Mouse (Mus musculus) heart, embryonic 15.5 days (tissue): Measurements from ENCODE around the gene Atp1b2. TPM values are rescaled to one million over a fixed set of nuclear protein-coding genes. Genes with fewer than 3 reads are reported as not detected.

ENCODE experiments used
- ATAC-seq: fragments of 200-750 bp; cut with Nextera tagmentation; replicated peaks from 2 replicates; pipeline ENCODE4 v1.8.0; 2017; ENCODE audit warnings: low read depth, moderate TSS enrichment; ENCODE audit not compliant: insufficient number of reproducible peaks, insufficient read depth, low FRiP score
- H3K27ac ChIP-seq: fragments of 300-500 bp; sonication (generic); 2 replicates; pipeline ENCODE4 v1.5.1; 2015; ENCODE audit warnings: mild to moderate bottlenecking, inconsistent platforms
- H3K27me3 ChIP-seq: fragments of 300-500 bp; sonication (generic); 2 replicates; pipeline ENCODE4 v1.6.1; 2015; ENCODE audit warnings: inconsistent platforms
- H3K36me3 ChIP-seq: fragments of 300-500 bp; sonication (generic); 2 replicates; pipeline ENCODE4 v1.6.1; 2015; ENCODE audit warnings: mild to moderate bottlenecking, inconsistent platforms
- H3K4me1 ChIP-seq: fragments of 300-500 bp; sonication (generic); replicated peaks from 2 replicates; pipeline ENCODE4 v1.6.1; 2015; ENCODE audit warnings: inconsistent platforms
- H3K4me2 ChIP-seq: fragments of 300-500 bp; sonication (generic); 2 replicates; pipeline ENCODE4 v1.6.1; 2015; ENCODE audit warnings: inconsistent platforms, mild to moderate bottlenecking, moderate library complexity
- H3K4me3 ChIP-seq: fragments of 300-500 bp; sonication (generic); 2 replicates; pipeline ENCODE4 v1.5.1; 2015; ENCODE audit warnings: mild to moderate bottlenecking, inconsistent platforms
- H3K9ac ChIP-seq: fragments of 300-500 bp; sonication (generic); 2 replicates; pipeline ENCODE4 v1.6.1; 2015; ENCODE audit warnings: mild to moderate bottlenecking, inconsistent platforms
- H3K9me3 ChIP-seq: fragments of 300-500 bp; sonication (generic); replicated peaks from 2 replicates; pipeline ENCODE4 v1.6.1; 2016; ENCODE audit warnings: inconsistent platforms
- WGBS: fragments of 180-500 bp; shearing (Covaris S2); methylation state at CpG from one replicate; pipeline ENCODE4 v1.1.7; 2015; ENCODE audit warnings: mixed read lengths; 5-methylcytosine and 5-hydroxymethylcytosine counted together
- polyA plus RNA-seq: library from polyadenylated mRNA; unstranded; fragments of >200 nt; fragmentation: Nextera tagmentation; extraction: Ambion mirVana; gene quantifications from 2 replicates; pipeline ENCODE4 v1.2.1, GENCODE M21; 2015

The Atp1b2 gene
- polyA plus RNA-seq, 1 experiment from 2014 or later = 24.5 TPM

DNA sequence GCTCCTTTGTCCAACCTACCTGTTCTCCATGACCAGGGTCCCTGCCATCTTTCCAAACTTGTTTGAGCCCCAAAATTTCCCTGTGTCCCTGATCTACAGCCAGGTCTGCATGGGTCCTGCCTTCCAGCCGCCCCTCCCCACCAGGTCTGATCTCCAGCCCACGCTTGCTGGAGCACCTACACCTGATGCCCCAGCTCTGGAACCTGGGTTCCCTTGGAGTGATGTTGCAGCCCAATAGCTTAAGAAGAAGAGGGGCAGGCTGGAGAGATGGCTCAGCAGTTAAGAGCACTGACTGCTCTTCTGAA lies 701 bp upstream of the Atp1b2 start:
- Histone ChIP-seq H3K9me3 (no peaks in the 10 kb centered on the region), H3K36me3 (no peaks in the 10 kb centered on the region), H3K4me3 (peak overlapping the region; percentile 68), H3K9ac (peak overlapping the region; percentile 48; the same call in 1 of the 2 replicates), H3K4me2 (peak overlapping the region; percentile 99), H3K27me3 (no peaks in the 10 kb centered on the region), H3K4me1 (peaks cover 41% of the 10 kb centered on the region), H3K27ac (0 out of 2 replicates have a peak overlapping the region, but pooled peaks have one; percentile 26)
- ATAC-seq = no peak
- 70% methylated on average over 2 of the region's 2 CpGs for WGBS

DNA sequence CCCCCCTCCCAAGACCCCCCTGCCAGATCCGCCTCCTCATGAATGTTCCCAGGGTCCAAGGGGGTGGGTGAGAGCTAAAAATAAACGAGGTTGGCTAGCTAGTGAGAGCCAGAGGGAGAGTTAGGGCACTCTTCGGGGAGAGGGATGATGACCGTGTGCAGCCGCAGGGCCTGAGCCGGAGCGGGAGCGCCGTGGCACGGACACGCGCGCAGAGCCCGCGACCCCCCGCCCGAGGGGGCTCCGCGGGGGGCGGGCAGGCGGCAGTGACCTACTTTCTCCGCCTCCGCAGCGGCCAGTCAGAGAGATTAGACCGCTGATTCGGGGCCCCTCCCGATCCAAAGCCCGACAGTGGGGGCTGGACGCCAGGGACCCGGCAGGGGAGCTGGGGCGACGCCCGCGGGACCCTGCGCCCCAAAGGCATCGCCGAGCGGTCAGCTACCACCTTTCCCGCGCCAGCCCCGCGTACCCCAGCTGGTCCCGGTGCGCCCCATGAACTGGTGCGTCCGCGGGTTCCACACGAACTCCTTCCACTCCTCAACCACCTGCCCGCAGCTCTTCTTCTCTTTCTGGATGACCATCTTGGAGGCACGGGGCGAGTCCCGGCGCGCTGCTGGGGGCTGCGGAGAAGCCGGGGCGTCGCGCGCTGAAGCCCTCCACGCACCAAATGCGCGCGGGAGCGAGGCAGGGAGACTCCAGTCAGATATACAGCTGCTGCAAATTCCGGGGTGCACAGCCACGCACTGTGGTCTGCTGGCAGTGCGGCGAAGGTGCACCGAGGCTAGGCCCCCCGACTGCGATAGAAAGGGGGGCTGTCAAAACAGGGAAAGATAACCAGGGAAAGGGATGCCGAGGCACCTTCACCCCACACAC lies 712 bp downstream of the Atp1b2 start:
- peak; percentile 45; the same call in 1 of the 2 replicates for ATAC-seq
- H3K9me3 ChIP-seq = no peaks in the 10 kb centered on the region
- WGBS = under 1% methylated on average over 73 of the region's 73 CpGs
- peak overlapping the region; percentile 99 for H3K4me2 ChIP-seq
- H3K36me3 ChIP-seq = no peaks in the 10 kb centered on the region
- peak overlapping the region; percentile 78 for H3K9ac ChIP-seq
- peaks cover 55% of the 10 kb centered on the region for H3K4me1 ChIP-seq
- H3K4me3 ChIP-seq = peak overlapping the region; percentile 68
- H3K27me3 ChIP-seq = no peaks in the 10 kb centered on the region
- H3K27ac ChIP-seq = peak overlapping the region; percentile 82

DNA sequence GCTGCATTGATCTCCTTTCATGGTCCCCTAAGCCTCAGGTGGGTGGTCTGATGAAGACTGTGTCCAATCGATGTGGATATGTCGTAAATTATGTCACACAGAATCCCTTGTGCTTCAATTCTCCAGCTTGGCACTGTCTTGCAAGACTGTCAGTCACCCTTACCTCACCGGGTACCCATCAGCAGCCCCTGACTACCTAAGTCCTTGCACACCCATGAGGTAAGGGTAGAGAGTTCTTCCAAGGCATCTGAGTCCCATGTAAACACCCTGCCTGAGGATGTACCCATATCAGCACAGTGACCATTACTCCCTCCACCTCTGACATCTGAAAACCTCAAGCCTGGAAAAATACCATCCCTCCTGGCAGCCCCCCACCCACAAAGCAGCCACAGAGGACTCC lies 1.4 kb downstream of the Atp1b2 start:
- Histone ChIP-seq H3K36me3 (no peaks in the 10 kb centered on the region), H3K9me3 (no peaks in the 10 kb centered on the region), H3K27ac (peak overlapping the region; percentile 82), H3K9ac (peak overlapping the region; percentile 78), H3K27me3 (no peaks in the 10 kb centered on the region), H3K4me2 (peak overlapping the region; percentile 99), H3K4me3 (peak overlapping the region; percentile 68), H3K4me1 (peaks cover 62% of the 10 kb centered on the region)
- WGBS = 51% methylated on average over 3 of the region's 3 CpGs
- no peak for ATAC-seq

DNA sequence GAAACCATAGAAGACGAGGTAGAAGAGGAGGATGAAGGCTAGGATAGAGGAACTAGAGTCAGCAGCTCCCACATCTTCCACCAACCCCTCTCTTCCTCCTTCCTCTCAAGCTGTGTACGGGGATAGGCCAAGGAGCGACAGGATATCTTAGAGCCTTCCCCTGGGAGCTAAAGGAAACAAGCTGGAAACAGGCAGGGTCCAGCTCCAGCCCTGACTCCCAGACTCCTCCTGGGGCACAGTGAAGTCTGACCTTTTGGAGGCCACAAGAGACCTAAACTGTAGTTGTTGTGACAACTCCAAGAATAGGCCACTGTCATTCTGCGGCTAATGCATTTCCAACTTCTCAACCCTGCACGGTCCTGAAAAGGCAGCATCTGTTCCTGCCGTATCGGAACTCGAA lies 2.2 kb downstream of the Atp1b2 start:
- Histone ChIP-seq H3K4me2 (peak overlapping the region; percentile 99; the same call in 1 of the 2 replicates), H3K4me3 (0 out of 2 replicates have a peak overlapping the region, but pooled peaks have one; percentile 68), H3K36me3 (no peaks in the 10 kb centered on the region), H3K27me3 (no peaks in the 10 kb centered on the region), H3K9me3 (no peaks in the 10 kb centered on the region), H3K27ac (peak overlapping the region; percentile 82), H3K4me1 (peaks cover 65% of the 10 kb centered on the region), H3K9ac (no peak overlapping the region)
- 72% methylated on average over 8 of the region's 8 CpGs for WGBS
- ATAC-seq = no peak

DNA sequence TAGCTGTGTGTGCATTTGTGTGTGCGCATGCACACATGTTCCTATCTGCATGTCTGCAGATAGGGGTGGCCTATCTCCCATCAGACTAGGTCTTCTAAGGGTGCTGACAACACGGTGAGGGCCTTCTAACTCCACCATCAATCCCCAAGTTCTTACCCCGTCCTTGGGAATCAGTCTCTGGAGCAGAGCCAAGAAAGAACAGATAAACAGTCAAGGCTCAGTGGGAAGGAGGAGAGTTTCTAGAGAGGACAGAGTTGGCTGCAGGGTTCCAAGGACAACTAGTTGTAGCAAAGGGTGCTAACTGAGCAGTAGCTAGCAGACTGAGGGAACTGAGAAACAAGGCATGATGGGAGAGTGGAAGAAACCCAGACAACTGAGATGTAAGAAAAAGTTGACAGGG lies 4.0 kb downstream of the Atp1b2 start:
- Histone ChIP-seq H3K36me3 (no peaks in the 10 kb centered on the region), H3K4me1 (peaks cover 65% of the 10 kb centered on the region), H3K9ac (no peak overlapping the region), H3K4me2 (no peak overlapping the region), H3K27ac (no peak overlapping the region), H3K27me3 (no peaks in the 10 kb centered on the region), H3K4me3 (no peak overlapping the region), H3K9me3 (no peaks in the 10 kb centered on the region)
- WGBS = 32% methylated on average over 3 of the region's 3 CpGs
- no peak for ATAC-seq

DNA sequence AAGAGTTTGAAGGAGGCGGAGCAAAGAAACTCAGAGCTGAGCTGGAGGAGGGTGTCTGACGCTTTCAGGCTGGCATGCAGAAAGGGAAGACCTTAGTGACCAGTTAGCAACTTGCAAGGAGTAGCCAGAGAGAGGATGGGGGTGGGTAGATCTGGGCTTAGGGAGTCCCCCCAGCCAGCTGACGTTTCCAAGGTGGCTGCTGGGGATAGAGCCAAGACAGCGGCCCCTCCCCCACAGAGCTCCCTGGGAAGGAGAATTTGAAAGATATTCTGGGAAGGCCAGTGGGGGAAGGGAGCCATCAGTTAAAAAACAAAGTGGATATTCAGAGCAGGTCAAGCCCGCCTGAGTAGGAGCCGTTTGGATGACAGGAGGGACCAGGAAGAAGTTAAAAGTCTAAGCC lies 5.6 kb downstream of the Atp1b2 start:
- Histone ChIP-seq H3K9me3 (no peaks in the 10 kb centered on the region), H3K27me3 (no peaks in the 10 kb centered on the region), H3K4me2 (peak overlapping the region; percentile 37), H3K27ac (peak overlapping the region; percentile 71), H3K4me3 (no peak overlapping the region), H3K36me3 (no peaks in the 10 kb centered on the region), H3K4me1 (peaks cover 55% of the 10 kb centered on the region), H3K9ac (no peak overlapping the region)
- 0 out of 2 replicates have a peak, but pooled peaks have one; percentile 24 for ATAC-seq
- WGBS = 13% methylated on average over 6 of the region's 6 CpGs

DNA sequence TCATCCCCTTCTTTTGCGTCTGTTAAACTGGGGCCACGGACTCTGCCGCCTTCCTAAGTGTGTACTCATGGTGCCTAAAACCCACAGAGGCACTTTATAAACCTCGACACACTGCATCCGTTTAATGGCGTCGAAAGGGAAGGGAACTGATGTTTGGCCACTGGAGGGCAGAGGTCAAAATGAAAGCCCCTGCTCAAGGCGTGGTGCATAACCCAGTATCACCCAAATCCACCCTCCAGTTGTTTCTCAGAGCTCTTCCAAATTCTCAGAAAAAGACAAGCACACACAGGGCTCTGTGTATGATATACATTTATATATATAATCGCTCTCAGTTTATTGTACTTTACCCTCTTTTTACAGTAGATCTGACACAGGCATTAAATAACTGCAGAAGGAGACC lies 6.3 kb downstream of the Atp1b2 start:
- H3K9me3 ChIP-seq = no peaks in the 10 kb centered on the region
- H3K9ac ChIP-seq = no peak overlapping the region
- peak overlapping the region; percentile 71 for H3K27ac ChIP-seq
- no peak overlapping the region; the same call in 1 of the 2 replicates for H3K4me2 ChIP-seq
- H3K4me3 ChIP-seq = no peak overlapping the region
- H3K36me3 ChIP-seq = no peaks in the 10 kb centered on the region
- 19% methylated on average over 9 of the region's 9 CpGs for WGBS
- no peak for ATAC-seq
- H3K27me3 ChIP-seq = no peaks in the 10 kb centered on the region
- peaks cover 48% of the 10 kb centered on the region for H3K4me1 ChIP-seq

DNA sequence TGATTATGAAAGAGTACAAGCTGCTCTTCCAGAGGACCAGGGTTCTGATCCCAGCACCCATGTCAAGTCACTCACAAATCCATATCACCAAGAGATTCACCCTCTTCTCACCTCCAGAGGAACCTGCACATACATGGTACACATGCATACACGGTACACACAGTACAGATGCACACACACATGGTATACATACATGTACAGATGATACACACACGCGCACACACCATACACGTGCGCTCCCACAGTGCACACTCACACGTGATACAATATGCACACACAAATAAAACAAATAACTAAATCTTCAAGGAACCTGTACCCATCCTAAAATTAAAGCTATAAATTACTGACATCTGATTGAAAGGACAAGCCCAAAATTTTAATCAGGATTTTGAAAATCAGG lies 10.9 kb downstream of the Atp1b2 start:
- H3K4me2 ChIP-seq = no peak overlapping the region
- no peak for ATAC-seq
- peaks cover 25% of the 10 kb centered on the region for H3K36me3 ChIP-seq
- no peaks in the 10 kb centered on the region for H3K9me3 ChIP-seq
- H3K9ac ChIP-seq = no peak overlapping the region
- no peak overlapping the region for H3K27ac ChIP-seq
- 95% methylated on average over 6 of the region's 6 CpGs for WGBS
- no peaks in the 10 kb centered on the region for H3K27me3 ChIP-seq
- peaks cover 8% of the 10 kb centered on the region for H3K4me1 ChIP-seq
- H3K4me3 ChIP-seq = no peak overlapping the region

DNA sequence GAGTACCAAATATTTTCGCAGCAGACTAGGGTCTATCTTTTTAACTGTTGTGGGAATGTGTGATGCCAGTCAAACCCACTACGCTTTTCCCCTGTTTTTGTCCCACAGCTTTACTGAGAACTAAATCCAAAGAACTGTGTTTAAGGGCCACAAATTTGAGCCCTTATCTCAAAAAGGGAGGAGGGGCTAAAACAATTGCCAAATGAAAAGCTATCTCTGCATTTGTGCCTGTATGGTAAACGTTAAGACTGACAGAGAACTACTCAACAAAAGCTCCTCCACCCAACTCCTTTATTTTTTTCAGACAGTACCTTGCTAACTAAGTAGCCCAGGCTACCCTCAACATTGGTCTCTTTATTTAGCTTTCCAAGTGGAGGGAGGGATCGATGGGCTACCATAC lies 12.9 kb downstream of the Atp1b2 start:
- H3K9me3 ChIP-seq = no peaks in the 10 kb centered on the region
- H3K4me1 ChIP-seq = no peaks in the 10 kb centered on the region; the same call in 1 of the 2 replicates
- no peaks in the 10 kb centered on the region for H3K27me3 ChIP-seq
- H3K27ac ChIP-seq = no peak overlapping the region
- 83% methylated on average over 4 of the region's 4 CpGs for WGBS
- H3K9ac ChIP-seq = no peak overlapping the region
- no peak overlapping the region for H3K4me2 ChIP-seq
- ATAC-seq = no peak
- H3K36me3 ChIP-seq = peaks cover 45% of the 10 kb centered on the region
- no peak overlapping the region for H3K4me3 ChIP-seq

DNA sequence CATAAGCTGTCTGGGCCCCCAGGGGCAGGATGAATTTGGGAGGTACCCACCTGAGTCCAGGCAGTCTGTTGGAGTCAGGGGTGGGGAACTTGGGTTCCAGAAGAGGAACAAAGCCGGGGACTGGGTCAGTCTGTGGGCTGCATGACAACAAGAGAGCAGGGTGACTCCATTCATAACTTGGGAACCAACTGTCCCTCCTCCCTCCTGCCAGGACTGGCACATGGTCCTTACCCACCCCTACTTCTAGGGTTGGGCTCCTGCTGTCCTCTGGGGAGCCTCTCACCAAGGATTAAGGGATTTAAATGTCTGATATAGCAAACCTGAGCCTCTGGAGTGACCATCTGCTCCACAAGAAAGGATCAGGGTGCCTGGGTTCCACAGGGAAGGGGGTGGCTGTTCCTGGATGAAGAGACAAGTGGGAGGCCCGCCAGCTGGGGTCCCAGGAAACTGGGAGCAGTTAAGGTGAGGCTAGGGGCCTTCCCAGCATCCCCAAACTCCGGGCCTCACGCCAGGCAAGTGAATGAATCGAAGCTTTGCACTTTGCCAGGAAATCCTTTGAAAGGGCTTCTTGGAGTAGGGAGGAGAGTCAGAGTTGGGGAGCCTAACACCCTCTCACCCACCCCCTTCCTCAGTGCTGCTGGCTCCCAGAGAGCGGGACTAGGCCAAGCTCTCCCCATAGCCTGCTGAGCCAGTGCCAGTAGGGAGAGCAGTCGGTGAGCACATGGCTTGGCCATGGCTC lies 13.7 kb downstream of the Atp1b2 start:
- H3K36me3 ChIP-seq = peaks cover 53% of the 10 kb centered on the region
- no peaks in the 10 kb centered on the region for H3K27me3 ChIP-seq
- no peaks in the 10 kb centered on the region for H3K9me3 ChIP-seq
- H3K27ac ChIP-seq = no peak overlapping the region
- WGBS = 69% methylated on average over 7 of the region's 7 CpGs
- no peaks in the 10 kb centered on the region; the same call in 1 of the 2 replicates for H3K4me1 ChIP-seq
- ATAC-seq = 0 out of 2 replicates have a peak, but pooled peaks have one; percentile 35
- no peak overlapping the region for H3K4me2 ChIP-seq
- H3K4me3 ChIP-seq = no peak overlapping the region
- no peak overlapping the region for H3K9ac ChIP-seq

DNA sequence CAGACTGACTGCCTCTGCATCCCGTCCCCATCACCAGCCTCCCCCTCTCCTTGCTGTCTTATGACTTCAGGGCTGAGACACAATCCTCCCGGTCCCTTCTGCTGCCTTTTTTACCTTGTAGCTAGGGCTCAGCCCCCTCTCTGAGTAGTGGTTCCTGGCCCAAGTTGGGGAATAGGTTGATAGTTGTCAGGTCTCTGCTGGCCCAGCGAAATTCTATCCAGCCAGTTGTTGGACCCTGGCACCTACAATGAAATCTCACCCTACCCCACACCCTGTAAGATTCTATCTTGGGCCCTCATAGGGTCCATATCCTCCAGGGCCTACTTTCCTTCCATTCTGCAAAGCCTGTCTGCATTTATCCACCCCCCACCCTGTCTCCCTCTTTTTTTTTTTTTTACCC lies 14.3 kb downstream of the Atp1b2 start:
- H3K9ac ChIP-seq = no peak overlapping the region
- H3K36me3 ChIP-seq = peaks cover 53% of the 10 kb centered on the region
- H3K9me3 ChIP-seq = no peaks in the 10 kb centered on the region
- H3K27me3 ChIP-seq = no peaks in the 10 kb centered on the region
- 84% methylated on average over 3 of the region's 3 CpGs for WGBS
- H3K4me3 ChIP-seq = no peak overlapping the region
- no peak overlapping the region for H3K4me2 ChIP-seq
- H3K4me1 ChIP-seq = no peaks in the 10 kb centered on the region; the same call in 1 of the 2 replicates
- no peak overlapping the region for H3K27ac ChIP-seq
- no peak for ATAC-seq
